Mouse (Mus musculus): ENCODE results near the gene Epo.

Epo gene

DNA sequence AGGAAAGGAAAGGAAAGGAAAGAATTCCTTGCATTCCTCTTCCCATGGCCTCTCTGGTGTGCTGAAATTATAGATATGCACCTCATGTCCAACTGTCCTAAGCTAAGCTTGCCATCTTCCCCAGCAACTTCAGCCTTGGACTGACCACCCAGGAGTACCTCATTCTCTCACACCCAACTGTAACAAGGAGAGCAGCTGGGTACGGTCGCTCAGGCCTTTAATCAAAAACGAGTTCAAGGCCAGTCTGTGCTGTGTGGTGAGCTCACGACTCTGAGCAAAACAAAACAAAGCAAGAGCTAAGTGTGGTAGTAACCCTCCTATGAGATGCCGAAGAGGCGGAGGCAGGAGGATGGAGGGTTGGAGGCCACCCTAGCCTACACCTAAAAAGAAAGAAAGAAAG, 7.9 kb upstream of the Epo start:
- no peak for ATAC-seq (ENCODE audit: low TSS enrichment)

GRCm38 (mm10) chr5:137539291-137539801, 6.3 kb upstream of the Epo start:
- peak; percentile 23; the same call in 1 of the 2 replicates for ATAC-seq (ENCODE audit: low TSS enrichment)

GRCm38 (mm10) chr5:137537461-137537860, 4.4 kb upstream of the Epo start:
- ATAC-seq (ENCODE audit: low TSS enrichment), result no peak

- no peak for ATAC-seq (ENCODE audit: low TSS enrichment)
Observed at GRCm38 (mm10) chr5:137535318-137535717, 2.3 kb upstream of the Epo start.

- ATAC-seq (ENCODE audit: low TSS enrichment), result no peak
Observed at GRCm38 (mm10) chr5:137534762-137535161, 1.7 kb upstream of the Epo start.

GRCm38 (mm10) chr5:137532808-137533116, 280 bp downstream of the Epo start:
- 0 out of 2 replicates have a peak, but pooled peaks have one; percentile 3 for ATAC-seq (ENCODE audit: low TSS enrichment)

DNA sequence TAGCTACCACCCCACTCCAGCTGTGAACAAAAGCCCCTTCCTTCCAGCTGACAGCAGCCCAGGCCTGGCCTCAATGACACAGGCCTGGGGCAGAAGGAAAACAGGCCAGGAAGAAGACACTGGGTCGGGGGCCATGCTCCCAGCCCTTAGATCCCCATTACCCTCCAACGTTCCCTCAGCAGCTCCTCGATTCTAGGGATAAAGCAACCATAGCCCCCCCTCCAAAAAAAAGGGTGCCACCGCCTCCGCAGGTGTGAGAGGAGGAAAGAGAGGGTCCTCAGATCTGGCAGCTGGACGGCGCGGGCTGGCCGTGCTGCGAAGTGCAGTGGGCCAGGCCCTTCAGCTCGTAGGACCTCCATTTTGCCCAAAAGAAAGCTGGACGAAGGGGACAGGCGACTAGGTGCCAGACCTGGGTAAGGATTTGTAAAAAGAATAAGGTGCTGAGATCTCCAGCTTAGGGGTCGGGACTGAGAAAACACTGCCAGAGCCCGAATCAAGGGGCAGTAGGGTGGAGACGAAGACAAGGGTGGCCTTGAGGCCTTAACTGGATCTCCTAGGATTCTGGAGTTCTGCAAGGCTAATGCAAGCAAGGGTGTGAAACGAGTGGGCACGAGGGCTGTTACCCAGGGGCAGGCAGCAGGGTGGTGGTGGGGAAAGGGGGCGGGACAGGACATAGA, 773 bp downstream of the Epo start:
- ATAC-seq (ENCODE audit: low TSS enrichment), result no peak

- ATAC-seq (ENCODE audit: low TSS enrichment), result no peak
Observed at GRCm38 (mm10) chr5:137531414-137532130, 1.5 kb downstream of the Epo start.

GRCm38 (mm10) chr5:137530588-137531413, 2.2 kb downstream of the Epo start:
- ATAC-seq (ENCODE audit: low TSS enrichment), result peak; percentile 13

DNA sequence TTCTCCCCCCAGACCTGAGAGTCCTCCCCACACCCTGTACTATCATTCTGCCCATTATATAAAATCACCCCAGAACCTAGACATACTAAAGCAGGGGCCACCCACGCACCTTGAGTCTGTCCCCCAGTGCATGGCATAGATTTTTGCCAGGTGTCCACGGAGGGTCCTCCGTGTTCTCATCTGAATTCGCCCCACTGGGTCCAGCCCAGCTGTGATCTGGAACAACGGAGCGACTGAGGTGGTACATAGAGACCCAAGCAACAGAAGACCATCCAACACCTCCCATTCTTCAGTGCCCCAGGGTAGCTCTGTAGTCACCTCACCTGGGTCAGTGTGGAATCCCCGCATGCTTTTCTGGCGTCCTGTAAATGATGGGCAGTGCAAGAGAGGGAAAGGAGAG, 3.0 kb downstream of the Epo start:
- ATAC-seq (ENCODE audit: low TSS enrichment), result no peak

- ATAC-seq (ENCODE audit: low TSS enrichment), result no peak
Observed at GRCm38 (mm10) chr5:137529221-137529995, 3.6 kb downstream of the Epo start.

DNA sequence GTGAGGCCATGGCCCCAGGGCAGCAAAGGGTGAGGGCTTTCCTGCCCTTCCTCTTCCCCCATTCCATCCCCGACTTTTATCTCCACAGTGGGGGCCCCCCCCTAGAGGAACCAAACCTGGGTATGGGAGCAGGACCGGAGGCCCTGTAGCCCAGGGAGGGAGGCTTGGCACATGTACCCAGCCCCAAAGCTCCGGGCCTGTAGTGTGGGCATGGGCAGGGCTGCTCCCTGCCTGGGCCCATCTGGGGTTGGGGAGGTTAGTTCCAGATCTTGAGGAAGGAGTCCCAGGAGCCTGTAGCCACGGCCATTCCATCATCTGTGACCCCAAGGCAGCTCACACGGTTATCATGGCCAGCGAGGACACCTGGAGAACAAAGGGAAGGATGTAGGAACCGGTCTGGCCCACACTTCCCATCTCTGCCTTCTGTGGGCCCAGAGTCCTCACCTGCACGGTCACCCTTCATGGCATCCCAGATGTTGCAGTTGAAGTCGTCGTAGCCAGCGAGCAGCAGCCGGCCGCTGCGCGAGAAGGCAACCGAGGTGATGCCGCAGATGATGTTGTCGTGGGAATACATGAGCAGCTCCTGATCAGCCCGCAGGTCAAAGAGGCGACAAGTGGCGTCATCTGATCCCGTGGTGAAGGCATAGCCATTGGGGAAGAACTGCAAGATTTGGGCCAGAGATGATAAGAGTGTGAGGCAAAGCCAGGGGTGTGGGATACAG, 4.6 kb downstream of the Epo start:
- ATAC-seq (ENCODE audit: low TSS enrichment), result no peak

DNA sequence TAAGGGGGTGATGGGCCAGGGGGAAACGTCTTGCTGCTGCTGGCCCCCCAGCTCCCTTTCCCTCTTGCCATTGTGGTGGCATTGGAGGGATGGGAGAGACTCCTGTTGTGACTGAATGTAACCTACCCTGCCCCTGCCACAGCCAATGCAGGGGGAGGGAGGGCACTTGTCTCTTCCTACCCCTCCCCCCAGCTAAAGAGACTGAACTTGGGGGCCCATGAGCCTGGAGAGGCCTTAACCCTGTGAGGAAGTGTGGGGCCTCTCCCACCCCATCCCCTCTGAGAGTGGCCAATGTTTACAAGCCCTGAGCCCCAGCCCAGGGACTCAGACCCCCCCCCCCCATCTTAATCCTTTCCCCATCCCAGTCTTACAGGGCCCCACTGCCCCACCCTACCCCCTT, 5.6 kb downstream of the Epo start:
- ATAC-seq (ENCODE audit: low TSS enrichment), result no peak

DNA sequence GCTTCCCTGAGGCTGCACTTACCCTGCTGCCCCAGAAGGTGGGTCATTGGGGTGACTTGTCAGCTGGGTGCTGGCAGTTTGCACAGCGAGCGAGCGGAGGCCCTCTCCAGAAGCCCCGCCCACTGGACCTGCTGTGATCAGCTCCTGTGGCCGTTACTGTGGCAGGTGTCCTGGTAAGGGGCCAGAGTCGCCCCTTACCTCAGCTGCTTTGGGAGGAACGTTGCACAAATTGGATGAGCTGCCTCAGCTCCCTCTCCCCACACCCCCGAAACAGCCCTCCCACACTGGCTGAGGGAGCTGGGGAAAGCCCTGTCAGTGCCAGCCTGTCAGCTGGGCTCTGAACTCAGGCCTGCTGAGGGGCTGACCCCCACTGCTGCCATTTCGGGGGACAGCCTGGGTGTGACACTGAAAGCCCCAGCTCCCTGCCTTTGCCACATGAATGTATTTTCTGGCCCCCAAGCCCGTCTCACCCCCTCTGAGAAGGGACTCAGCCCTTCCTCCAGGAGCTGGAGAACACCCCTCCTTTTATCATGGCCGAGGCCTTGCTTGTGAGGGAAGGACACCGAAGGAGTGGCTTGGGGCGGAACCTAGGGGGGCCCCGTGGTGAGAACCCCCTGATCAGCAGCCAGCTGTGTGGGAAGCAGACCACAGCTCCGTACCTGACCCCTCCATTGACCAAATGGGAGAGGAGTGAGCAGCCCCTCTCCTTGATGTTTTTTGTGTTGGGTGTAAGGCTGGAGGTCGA, 6.7 kb downstream of the Epo start:
- peak; percentile 21; the same call in 1 of the 2 replicates for ATAC-seq (ENCODE audit: low TSS enrichment)

DNA sequence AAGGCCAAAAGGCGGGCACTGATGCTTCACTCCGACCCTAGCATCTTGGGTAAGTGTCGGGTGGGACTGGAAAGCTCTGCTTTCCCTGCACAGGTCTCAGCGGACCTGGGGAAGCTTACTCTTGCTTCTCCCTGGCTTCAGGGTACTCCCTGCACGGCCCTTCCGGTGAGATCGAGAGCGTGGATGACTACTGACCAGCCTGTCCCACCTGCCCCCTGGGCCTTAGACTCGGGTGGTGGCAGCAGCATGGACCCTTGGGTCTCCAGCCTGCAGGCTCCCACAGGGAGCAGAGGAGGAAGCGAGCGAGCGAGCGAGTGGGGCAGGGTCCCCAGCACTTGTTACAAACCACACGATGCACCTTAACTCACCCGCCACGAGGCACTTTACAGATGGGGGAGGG, 7.5 kb downstream of the Epo start:
- ATAC-seq (ENCODE audit: low TSS enrichment), result no peak

GRCm38 (mm10) chr5:137524671-137525070, 8.4 kb downstream of the Epo start:
- no peak for ATAC-seq (ENCODE audit: low TSS enrichment)

GRCm38 (mm10) chr5:137524251-137524515, 8.9 kb downstream of the Epo start:
- ATAC-seq (ENCODE audit: low TSS enrichment), result no peak

- 0 out of 2 replicates have a peak, but pooled peaks have one; percentile 10 for ATAC-seq (ENCODE audit: low TSS enrichment)
Observed at GRCm38 (mm10) chr5:137523396-137524250, 9.4 kb downstream of the Epo start.

- no peak for ATAC-seq (ENCODE audit: low TSS enrichment)
Observed at GRCm38 (mm10) chr5:137522711-137523110, 10.3 kb downstream of the Epo start.

DNA sequence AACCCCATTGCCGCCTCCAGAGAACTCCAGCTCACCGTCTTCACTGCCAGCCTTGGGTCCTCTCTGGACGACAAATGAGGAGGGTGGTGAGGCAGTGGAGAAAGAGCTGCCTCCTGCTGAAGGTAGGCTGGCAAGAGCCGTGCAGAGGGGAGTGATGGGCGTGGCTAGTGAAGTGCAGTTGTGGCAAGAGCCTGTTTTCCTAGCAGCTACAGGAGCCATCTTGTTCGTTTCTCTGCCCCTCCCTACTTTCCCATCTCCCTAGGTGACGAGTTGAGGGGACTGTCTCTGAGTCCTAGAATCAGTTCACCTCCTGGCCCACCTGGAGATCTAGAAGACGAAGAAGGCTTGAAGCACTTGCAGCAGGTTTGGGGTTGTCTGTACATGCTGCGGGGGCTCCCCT, 11.2 kb downstream of the Epo start:
- no peak for ATAC-seq (ENCODE audit: low TSS enrichment)

Data from frontal cortex, adult (tissue).